Mouse (Mus musculus): ENCODE data around the gene Marveld3. TPM values are rescaled to one million over a fixed set of nuclear protein-coding genes. Genes with fewer than 3 reads are reported as not detected.

Marveld3 gene
- total RNA-seq, 2 experiments from 2014 or later: 0.20 TPM; not detected in 1

- intact Hi-C loops (cut with DNase I): loop anchor here (1.0 kb wide), 1 partner anchor 101 kb away; no protein-coding TSS in a partner anchor
- DNase-seq (ENCODE audit: low spot score): no peak
These were observed 8.3 kb upstream of the Marveld3 start for GRCm38 (mm10) chr8:109970323-109970722.

- no peak for DNase-seq (ENCODE audit: low spot score)
- intact Hi-C loops (cut with DNase I): no loop called here
These were observed 6.8 kb upstream of the Marveld3 start for GRCm38 (mm10) chr8:109968837-109969236.

- intact Hi-C loops (cut with DNase I): no loop called here
- no peak for DNase-seq (ENCODE audit: low spot score)
These were observed 2.1 kb upstream of the Marveld3 start for GRCm38 (mm10) chr8:109964106-109964505.

GRCm38 (mm10) chr8:109963421-109963820 is 1.4 kb upstream of the Marveld3 start:
- no peak for DNase-seq (ENCODE audit: low spot score)
- intact Hi-C loops (cut with DNase I): no loop called here

- intact Hi-C loops (cut with DNase I): no loop called here
- DNase-seq (ENCODE audit: low spot score): no peak
These were observed 893 bp upstream of the Marveld3 start for GRCm38 (mm10) chr8:109962896-109963295.

- intact Hi-C loops (cut with DNase I): no loop called here
- DNase-seq (ENCODE audit: low spot score): no peak
These were observed 2.9 kb downstream of the Marveld3 start for GRCm38 (mm10) chr8:109959112-109959511.

GRCm38 (mm10) chr8:109958036-109958655 is 3.9 kb downstream of the Marveld3 start:
- no peak for DNase-seq (ENCODE audit: low spot score)
- intact Hi-C loops (cut with DNase I): no loop called here

- no peak for DNase-seq (ENCODE audit: low spot score)
- intact Hi-C loops (cut with DNase I): no loop called here
These were observed 4.6 kb downstream of the Marveld3 start for GRCm38 (mm10) chr8:109957167-109958028.

- DNase-seq (ENCODE audit: low spot score): no peak
- intact Hi-C loops (cut with DNase I): no loop called here
These were observed 7.5 kb downstream of the Marveld3 start for GRCm38 (mm10) chr8:109954486-109954948.

- no peak for DNase-seq (ENCODE audit: low spot score)
- intact Hi-C loops (cut with DNase I): no loop called here
These were observed 9.8 kb downstream of the Marveld3 start for GRCm38 (mm10) chr8:109952171-109952570.

GRCm38 (mm10) chr8:109948285-109948564 is 13.8 kb downstream of the Marveld3 start:
- intact Hi-C loops (cut with DNase I): no loop called here
- DNase-seq (ENCODE audit: low spot score): no peak

GRCm38 (mm10) chr8:109947447-109948284 is 14.3 kb downstream of the Marveld3 start:
- intact Hi-C loops (cut with DNase I): no loop called here
- DNase-seq (ENCODE audit: low spot score): no peak

GRCm38 (mm10) chr8:109946272-109946671 is 15.7 kb downstream of the Marveld3 start:
- intact Hi-C loops (cut with DNase I): no loop called here
- DNase-seq (ENCODE audit: low spot score): no peak

- DNase-seq (ENCODE audit: low spot score): no peak
- intact Hi-C loops (cut with DNase I): no loop called here
These were observed 16.3 kb downstream of the Marveld3 start for GRCm38 (mm10) chr8:109945694-109946093.

GRCm38 (mm10) chr8:109945153-109945632 is 16.8 kb downstream of the Marveld3 start:
- intact Hi-C loops (cut with DNase I): no loop called here
- no peak for DNase-seq (ENCODE audit: low spot score)

GRCm38 (mm10) chr8:109941606-109942360 is 20.2 kb downstream of the Marveld3 start:
- intact Hi-C loops (cut with DNase I): no loop called here
- no peak for DNase-seq (ENCODE audit: low spot score)

- intact Hi-C loops (cut with DNase I): no loop called here
- no peak for DNase-seq (ENCODE audit: low spot score)
These were observed 41.3 kb downstream of the Marveld3 start for GRCm38 (mm10) chr8:109920406-109921390.

GRCm38 (mm10) chr8:109917277-109917676 is 44.7 kb downstream of the Marveld3 start:
- no peak for DNase-seq (ENCODE audit: low spot score)
- intact Hi-C loops (cut with DNase I): loop anchor here (1.0 to 5.0 kb wide), 2 partner anchors 50 to 64 kb away; partner anchors contain the start of gene Phlpp2

All from heart, postnatal 25 days (tissue).